Comparison of ENCODE assay signal across 8 mouse cellular contexts in genomic region chr19:61141299-61141698, GRCm38 (mm10). TPM values are rescaled to one million over a fixed set of nuclear protein-coding genes. Genes with fewer than 3 reads are reported as not detected.
DNase-seq lines count a peak whose midpoint lies in the region; ATAC-seq and TF ChIP-seq lines count a peak whose summit lies in the region.

No protein-coding gene starts in this region.

- DNase-seq in heart, adult 11 months = no peak
- DNase-seq in hindbrain, embryonic 11.5 days (ENCODE audit: low spot score) = no peak
- DNase-seq in midbrain, embryonic 10.5 days (ENCODE audit: low spot score) = no peak
- DNase-seq in right cerebral cortex, adult 18-20 months = no peak
- no peak for DNase-seq in natural killer cell, adult 2 months (ENCODE audit: low spot score in 2 of 2)
- DNase-seq in cerebellum, adult 8-10 months = no peak

- peak overlapping the region; percentile 77 for H3K4me2 ChIP-seq in heart, embryonic 11.5 days
- peak overlapping the region; percentile 48 for H3K4me2 ChIP-seq in hindbrain, embryonic 11.5 days (replicated peaks; ENCODE audit: low read depth, low read length)

- no peak overlapping the region; the same call in 1 of the 2 replicates for H3K27ac ChIP-seq in heart, embryonic 11.5 days (ENCODE audit: low read depth, low read length)
- H3K27ac ChIP-seq in ES-Bruce4 (ENCODE audit: insufficient read depth, low read length) = 0 out of 2 replicates have a peak overlapping the region, but pooled peaks have one; percentile 49
- no peak overlapping the region for H3K27ac ChIP-seq in hindbrain, embryonic 11.5 days (ENCODE audit: low read depth, low read length)
- H3K27ac ChIP-seq in midbrain, embryonic 10.5 days (replicated peaks) = peak overlapping the region; percentile 73

- peak overlapping the region; percentile 92 for H3K4me3 ChIP-seq in heart, embryonic 11.5 days (ENCODE audit: low read depth, low read length)
- peak overlapping the region; percentile 87 for H3K4me3 ChIP-seq in ES-Bruce4 (ENCODE audit: low read depth, low read length)
- peak overlapping the region; percentile 65; the same call in 1 of the 2 replicates for H3K4me3 ChIP-seq in hindbrain, embryonic 11.5 days (ENCODE audit: low read depth, low read length)
- peak overlapping the region; percentile 85 for H3K4me3 ChIP-seq in midbrain, embryonic 10.5 days

- H3K4me1 ChIP-seq in heart, embryonic 11.5 days (ENCODE audit: control insufficient read depth, insufficient read depth, low read length) = peaks cover 5% of the 10 kb centered on the region
- no peaks in the 10 kb centered on the region for H3K4me1 ChIP-seq in ES-Bruce4 (ENCODE audit: control insufficient read depth, insufficient read depth, low read length)
- H3K4me1 ChIP-seq in hindbrain, embryonic 11.5 days (replicated peaks; ENCODE audit: control insufficient read depth, insufficient read depth, low read length) = no peaks in the 10 kb centered on the region
- H3K4me1 ChIP-seq in midbrain, embryonic 10.5 days = peaks cover 17% of the 10 kb centered on the region

- no peak overlapping the region; the same call in 1 of the 2 replicates for H3K9ac ChIP-seq in heart, embryonic 11.5 days (ENCODE audit: low read depth, low read length)
- H3K9ac ChIP-seq in ES-Bruce4 (ENCODE audit: low read depth, poor library complexity, severe bottlenecking) = peak overlapping the region; percentile 27
- H3K9ac ChIP-seq in hindbrain, embryonic 11.5 days (ENCODE audit: low read depth, low read length) = peak overlapping the region; percentile 54

- TF ChIP-seq POLR2A in ES-Bruce4 (IDR thresholded peaks at IDR 0.05; ENCODE audit: insufficient read depth, low read length) = no peak

- no peaks in the 10 kb centered on the region for H3K9me3 ChIP-seq in heart, embryonic 11.5 days (replicated peaks; ENCODE audit: control insufficient read depth, low read length)
- H3K9me3 ChIP-seq in ES-Bruce4 (replicated peaks; ENCODE audit: control insufficient read depth, insufficient read depth, low read length, poor library complexity, severe bottlenecking) = no peaks in the 10 kb centered on the region
- no peaks in the 10 kb centered on the region for H3K9me3 ChIP-seq in hindbrain, embryonic 11.5 days (ENCODE audit: control insufficient read depth, low read length)
- no peaks in the 10 kb centered on the region for H3K9me3 ChIP-seq in midbrain, embryonic 10.5 days (replicated peaks)

- no peak for ATAC-seq in heart, embryonic 11.5 days (replicated peaks; ENCODE audit: insufficient number of reproducible peaks, low FRiP score, low TSS enrichment)
- no peak for ATAC-seq in hindbrain, embryonic 11.5 days (ENCODE audit: low FRiP score)

- no peak for TF ChIP-seq CTCF in ES-Bruce4 (IDR thresholded peaks at IDR 0.05; ENCODE audit: low read depth, low read length)

- TF ChIP-seq EP300 in ES-Bruce4 (IDR thresholded peaks at IDR 0.05; ENCODE audit: insufficient read depth, low read depth, low read length) = no peak

- 18% methylated on average over 4 of the region's 4 CpGs for WGBS in heart, embryonic 11.5 days (ENCODE audit: insufficient replicate concordance)
- WGBS in hindbrain, embryonic 11.5 days = 26% methylated on average over 4 of the region's 4 CpGs
- 23% methylated on average over 4 of the region's 4 CpGs for WGBS in midbrain, embryonic 10.5 days

- H3K27me3 ChIP-seq in heart, embryonic 11.5 days (ENCODE audit: control insufficient read depth, insufficient read depth, low read length) = no peaks in the 10 kb centered on the region
- no peaks in the 10 kb centered on the region; the same call in 1 of the 2 replicates for H3K27me3 ChIP-seq in ES-Bruce4 (ENCODE audit: control insufficient read depth, insufficient read depth, low read length, poor library complexity, severe bottlenecking)
- no peaks in the 10 kb centered on the region for H3K27me3 ChIP-seq in hindbrain, embryonic 11.5 days (ENCODE audit: control insufficient read depth, insufficient read depth, low read length)
- H3K27me3 ChIP-seq in midbrain, embryonic 10.5 days (ENCODE audit: low read depth, poor library complexity, severe bottlenecking) = no peaks in the 10 kb centered on the region

- no peaks in the 10 kb centered on the region; the same call in 1 of the 2 replicates for H3K36me3 ChIP-seq in heart, embryonic 11.5 days (ENCODE audit: control insufficient read depth, insufficient read depth, low read length)
- H3K36me3 ChIP-seq in ES-Bruce4 (ENCODE audit: control insufficient read depth, insufficient read depth, low read length, poor library complexity, severe bottlenecking) = no peaks in the 10 kb centered on the region
- no peaks in the 10 kb centered on the region for H3K36me3 ChIP-seq in hindbrain, embryonic 11.5 days (ENCODE audit: control insufficient read depth, insufficient read depth, low read length)
- peaks cover 6% of the 10 kb centered on the region; the same call in 1 of the 2 replicates for H3K36me3 ChIP-seq in midbrain, embryonic 10.5 days

RNA-seq across cellular contexts. Expression of gene Zfp950, which starts 0.7 kb away (rescaled TPM):
- polyA plus RNA-seq in heart, embryonic 11.5 days (2014; fragmentation: Nextera tagmentation; extraction: Ambion mirVana) = 25.9 and 26.3 TPM in 2 replicates
- polyA plus RNA-seq in ES-Bruce4 (2011; ENCODE audit: insufficient read depth, insufficient read length, low read depth, missing spikeins) = 13.1 and 18.5 TPM in 2 replicates
- 27.3 and 31.5 TPM in 2 replicates for polyA plus RNA-seq in hindbrain, embryonic 11.5 days (2014; fragmentation: Nextera tagmentation; extraction: Ambion mirVana)
- polyA plus RNA-seq in midbrain, embryonic 10.5 days (2016; fragmentation: Nextera tagmentation; extraction: Ambion mirVana) = 25.2 and 30.1 TPM in 2 replicates

RNA-seq across cellular contexts. Expression of gene Gm7102, which starts 34.8 kb away (rescaled TPM):
- polyA plus RNA-seq in heart, embryonic 11.5 days (2014; fragmentation: Nextera tagmentation; extraction: Ambion mirVana) = 0.24 and 0.25 TPM in 2 replicates
- polyA plus RNA-seq in ES-Bruce4 (2011; ENCODE audit: insufficient read depth, insufficient read length, low read depth, missing spikeins) = not detected in 2 replicates
- polyA plus RNA-seq in hindbrain, embryonic 11.5 days (2014; fragmentation: Nextera tagmentation; extraction: Ambion mirVana) = 0.11 and 0.17 TPM in 2 replicates
- polyA plus RNA-seq in midbrain, embryonic 10.5 days (2016; fragmentation: Nextera tagmentation; extraction: Ambion mirVana) = 0.09 and 0.19 TPM in 2 replicates

RNA-seq across cellular contexts. Expression of gene Gm6020, which starts 42.4 kb away (rescaled TPM):
- not detected in 2 replicates for polyA plus RNA-seq in heart, embryonic 11.5 days (2014; fragmentation: Nextera tagmentation; extraction: Ambion mirVana)
- polyA plus RNA-seq in ES-Bruce4 (2011; ENCODE audit: insufficient read depth, insufficient read length, low read depth, missing spikeins) = not detected in 2 replicates
- polyA plus RNA-seq in hindbrain, embryonic 11.5 days (2014; fragmentation: Nextera tagmentation; extraction: Ambion mirVana) = not detected in 2 replicates
- not detected in 2 replicates for polyA plus RNA-seq in midbrain, embryonic 10.5 days (2016; fragmentation: Nextera tagmentation; extraction: Ambion mirVana)

Comparison
In these comparisons a context has a peak if more than half of its experiments do, and no peak if none do; other contexts are left out.
1. H3K27ac ChIP-seq: peak in ES-Bruce4 (single experiment) and midbrain, embryonic 10.5 days (single experiment); none in heart, embryonic 11.5 days (single experiment) and hindbrain, embryonic 11.5 days (single experiment).
2. Peak in every context shown above with its lines, with median percentiles within 50 percentile points of each other: H3K4me3 ChIP-seq.